Mouse (Mus musculus): ENCODE data around the gene Stx1a. TPM values are rescaled to one million over a fixed set of nuclear protein-coding genes. Genes with fewer than 3 reads are reported as not detected.
A peak's percentile ranks its signal among the peaks of the same experiment; 100 is the strongest.

Gene Stx1a
- polyA plus RNA-seq (2016; fragmentation: Nextera tagmentation; extraction: Ambion mirVana), result 41.6 and 54.5 TPM in 2 replicates

- Histone ChIP-seq H3K27me3 (replicated peaks) (no peaks in the 10 kb centered on the region), H3K27ac (no peak within 1 kb of the TSS), H3K4me3 (peak within 1 kb of the TSS; percentile 68), H3K9ac (peak within 1 kb of the TSS; percentile 78), H3K4me1 (peaks cover 21% of the 10 kb centered on the region), H3K4me2 (replicated peaks) (peak within 1 kb of the TSS; percentile 95), H3K9me3 (no peaks in the 10 kb centered on the region), H3K36me3 (no peaks in the 10 kb centered on the region)
- WGBS, result under 1% methylated on average over 61 of the region's 61 CpGs
- peak; percentile 94 for ATAC-seq (ENCODE audit: low FRiP score, low read depth)
Observed at GRCm38 (mm10) chr5:135023344-135024173, at the start of gene Stx1a. Stx1a (plus strand) TSS chr5:135023482.

DNA sequence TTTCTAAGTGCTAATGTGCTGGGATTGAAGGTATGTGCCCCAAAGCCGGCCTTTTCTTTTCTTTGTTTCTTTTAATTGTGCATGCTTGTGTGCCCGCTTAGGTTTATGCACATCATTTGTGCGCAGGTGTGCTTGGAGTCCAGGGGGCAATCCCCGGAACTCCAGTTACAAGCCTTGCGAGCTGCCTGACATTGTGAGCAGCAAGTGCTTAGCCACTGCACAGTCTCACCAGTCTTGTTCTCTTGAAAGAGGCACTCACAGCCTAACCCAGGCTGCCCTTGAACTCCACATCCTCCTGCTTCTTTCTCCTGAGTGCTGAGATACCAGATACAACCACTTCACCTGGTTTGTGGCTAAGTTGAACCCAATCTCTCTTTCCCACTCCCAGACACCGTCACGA, 49.8 kb upstream of the Stx1a start:
- no peak for ATAC-seq (ENCODE audit: low FRiP score, low read depth)

DNA sequence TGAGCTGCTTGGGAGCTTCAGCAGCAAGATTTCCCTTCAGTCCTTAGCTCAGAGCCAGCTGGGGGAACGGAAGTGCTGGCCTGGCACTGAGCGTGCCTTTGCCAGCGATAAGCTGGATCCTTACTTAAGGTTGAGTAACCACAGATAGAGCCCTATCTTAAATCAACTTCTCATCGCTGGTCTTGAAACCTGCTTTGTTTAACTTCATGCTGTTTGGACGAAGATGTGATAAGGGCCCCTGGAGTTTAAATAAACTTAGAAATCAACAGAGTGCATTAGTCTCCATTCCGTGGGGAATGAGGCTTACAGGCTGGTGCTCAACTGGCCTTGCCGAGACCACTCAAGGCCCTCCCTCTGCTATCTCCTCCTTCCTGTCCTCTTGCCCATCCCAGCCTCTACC, 49.0 kb upstream of the Stx1a start:
- no peaks in the 10 kb centered on the region for H3K4me1 ChIP-seq
- H3K9me3 ChIP-seq, result no peaks in the 10 kb centered on the region
- H3K4me3 ChIP-seq, result no peak overlapping the region
- no peak overlapping the region for H3K4me2 ChIP-seq (replicated peaks)
- H3K9ac ChIP-seq, result no peak overlapping the region
- WGBS, result 69% methylated on average over 7 of the region's 7 CpGs
- no peaks in the 10 kb centered on the region for H3K27me3 ChIP-seq (replicated peaks)
- ATAC-seq (ENCODE audit: low FRiP score, low read depth), result no peak
- H3K36me3 ChIP-seq, result no peaks in the 10 kb centered on the region
- H3K27ac ChIP-seq, result no peak overlapping the region

More for the DNA sequence above, 49.8 kb upstream of the Stx1a start:
- 85% methylated on average over 7 of the region's 7 CpGs for WGBS
- Histone ChIP-seq H3K36me3 (no peaks in the 10 kb centered on the region), H3K4me2 (replicated peaks) (no peak overlapping the region), H3K4me3 (no peak overlapping the region), H3K9ac (no peak overlapping the region), H3K9me3 (no peaks in the 10 kb centered on the region), H3K27ac (no peak overlapping the region), H3K4me1 (no peaks in the 10 kb centered on the region), H3K27me3 (replicated peaks) (no peaks in the 10 kb centered on the region)

GRCm38 (mm10) chr5:134974921-134975320, 48.4 kb upstream of the Stx1a start:
- Histone ChIP-seq H3K27me3 (replicated peaks) (no peaks in the 10 kb centered on the region), H3K4me3 (no peak overlapping the region), H3K4me1 (no peaks in the 10 kb centered on the region), H3K9me3 (no peaks in the 10 kb centered on the region), H3K9ac (no peak overlapping the region), H3K36me3 (no peaks in the 10 kb centered on the region), H3K4me2 (replicated peaks) (no peak overlapping the region), H3K27ac (no peak overlapping the region)
- WGBS, result 68% methylated on average over 2 of the region's 2 CpGs
- no peak for ATAC-seq (ENCODE audit: low FRiP score, low read depth)

- no peak overlapping the region for H3K4me2 ChIP-seq (replicated peaks)
- no peaks in the 10 kb centered on the region for H3K27me3 ChIP-seq (replicated peaks)
- no peak overlapping the region for H3K4me3 ChIP-seq
- ATAC-seq (ENCODE audit: low FRiP score, low read depth), result no peak
- H3K4me1 ChIP-seq, result no peaks in the 10 kb centered on the region
- WGBS, result 93% methylated on average over 2 of the region's 2 CpGs
- no peaks in the 10 kb centered on the region for H3K36me3 ChIP-seq
- no peak overlapping the region for H3K9ac ChIP-seq
- no peak overlapping the region for H3K27ac ChIP-seq
- H3K9me3 ChIP-seq, result no peaks in the 10 kb centered on the region
Observed at GRCm38 (mm10) chr5:134976164-134976563, 47.1 kb upstream of the Stx1a start.

DNA sequence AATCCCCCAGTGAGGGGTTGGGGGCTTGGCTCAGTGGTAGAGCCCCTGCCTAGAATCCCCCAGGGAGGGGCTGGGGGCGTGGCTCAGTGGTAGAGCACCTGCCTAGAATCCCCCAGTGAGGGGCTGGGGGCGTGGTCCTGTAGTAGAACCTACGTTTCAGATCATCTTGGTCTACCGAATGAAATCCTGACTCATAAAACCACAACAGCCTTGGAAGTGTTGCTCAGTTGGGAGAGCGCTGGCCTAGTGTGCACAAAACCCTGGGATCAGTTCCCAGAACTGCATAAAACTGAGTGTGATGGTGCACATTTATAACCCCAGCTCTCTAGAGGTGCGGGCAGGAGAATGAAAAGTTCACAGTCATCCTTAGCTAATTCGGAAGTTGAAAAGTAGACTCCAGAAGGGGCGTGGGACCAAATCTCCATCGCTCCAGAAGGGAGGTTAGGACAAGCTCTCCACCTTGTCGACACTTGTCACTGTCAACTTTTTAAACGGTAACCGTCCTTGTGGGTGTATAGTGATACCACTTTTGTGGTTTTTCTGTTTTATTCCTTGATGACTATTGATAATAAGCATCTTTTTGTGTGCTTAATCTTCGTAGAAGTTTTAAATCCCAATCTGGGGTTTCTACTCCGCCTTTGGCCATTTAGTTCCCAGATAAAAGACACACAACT, 46.6 kb upstream of the Stx1a start:
- Histone ChIP-seq H3K4me3 (no peak overlapping the region), H3K9me3 (no peaks in the 10 kb centered on the region), H3K27ac (no peak overlapping the region), H3K27me3 (replicated peaks) (no peaks in the 10 kb centered on the region), H3K4me1 (no peaks in the 10 kb centered on the region), H3K36me3 (no peaks in the 10 kb centered on the region), H3K9ac (no peak overlapping the region), H3K4me2 (replicated peaks) (no peak overlapping the region)
- no peak for ATAC-seq (ENCODE audit: low FRiP score, low read depth)
- 85% methylated on average over 14 of the region's 14 CpGs for WGBS

- no peak overlapping the region for H3K9ac ChIP-seq
- 90% methylated on average over 4 of the region's 4 CpGs for WGBS
- no peaks in the 10 kb centered on the region for H3K36me3 ChIP-seq
- H3K27ac ChIP-seq, result no peak overlapping the region
- H3K9me3 ChIP-seq, result no peaks in the 10 kb centered on the region
- no peaks in the 10 kb centered on the region for H3K27me3 ChIP-seq (replicated peaks)
- H3K4me1 ChIP-seq, result no peaks in the 10 kb centered on the region
- no peak for ATAC-seq (ENCODE audit: low FRiP score, low read depth)
- H3K4me2 ChIP-seq (replicated peaks), result no peak overlapping the region
- H3K4me3 ChIP-seq, result no peak overlapping the region
Observed at GRCm38 (mm10) chr5:134977837-134978236, 45.4 kb upstream of the Stx1a start.

GRCm38 (mm10) chr5:134981149-134981548, 42.1 kb upstream of the Stx1a start:
- WGBS, result 70% methylated on average over 10 of the region's 10 CpGs
- no peak overlapping the region for H3K27ac ChIP-seq
- no peak overlapping the region for H3K4me2 ChIP-seq (replicated peaks)
- peaks cover 21% of the 10 kb centered on the region for H3K27me3 ChIP-seq (replicated peaks)
- H3K4me3 ChIP-seq, result no peak overlapping the region
- H3K4me1 ChIP-seq, result peaks cover 17% of the 10 kb centered on the region; the same call in 1 of the 2 replicates
- ATAC-seq (ENCODE audit: low FRiP score, low read depth), result no peak
- H3K9me3 ChIP-seq, result no peaks in the 10 kb centered on the region
- no peak overlapping the region for H3K9ac ChIP-seq
- H3K36me3 ChIP-seq, result no peaks in the 10 kb centered on the region

DNA sequence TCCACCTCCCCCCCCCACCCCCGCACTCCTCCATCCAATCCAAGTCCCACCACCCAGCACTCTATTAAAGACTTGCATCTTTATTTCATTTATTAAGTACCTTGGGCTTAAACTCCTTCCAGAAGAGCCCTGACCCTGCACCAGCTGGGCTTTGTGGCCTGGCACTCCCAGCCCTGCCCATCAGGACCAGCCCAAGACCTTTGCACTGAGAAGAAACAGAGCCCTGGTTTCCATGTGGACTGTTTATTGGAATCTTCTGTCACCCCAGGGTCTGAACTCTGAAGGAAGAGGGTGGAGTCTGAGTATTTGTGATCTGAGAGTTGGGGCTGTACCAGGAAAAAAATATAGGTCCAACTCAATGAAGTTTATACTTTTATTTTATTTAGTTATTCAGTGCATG, 40.2 kb upstream of the Stx1a start:
- no peaks in the 10 kb centered on the region for H3K9me3 ChIP-seq
- H3K27me3 ChIP-seq (replicated peaks), result peaks cover 41% of the 10 kb centered on the region
- no peak overlapping the region for H3K4me3 ChIP-seq
- H3K36me3 ChIP-seq, result no peaks in the 10 kb centered on the region
- H3K27ac ChIP-seq, result no peak overlapping the region
- no peak overlapping the region for H3K9ac ChIP-seq
- WGBS, result 93% methylated on average over 1 of the region's 1 CpGs
- H3K4me1 ChIP-seq, result peaks cover 24% of the 10 kb centered on the region
- H3K4me2 ChIP-seq (replicated peaks), result no peak overlapping the region
- no peak for ATAC-seq (ENCODE audit: low FRiP score, low read depth)

- H3K27me3 ChIP-seq (replicated peaks), result peaks cover 41% of the 10 kb centered on the region
- H3K4me1 ChIP-seq, result peaks cover 24% of the 10 kb centered on the region
- H3K9me3 ChIP-seq, result no peaks in the 10 kb centered on the region
- no peak overlapping the region for H3K4me2 ChIP-seq (replicated peaks)
- no peak overlapping the region for H3K4me3 ChIP-seq
- no peak overlapping the region for H3K27ac ChIP-seq
- 6% methylated on average over 3 of the region's 3 CpGs for WGBS
- H3K9ac ChIP-seq, result no peak overlapping the region
- no peaks in the 10 kb centered on the region for H3K36me3 ChIP-seq
- ATAC-seq (ENCODE audit: low FRiP score, low read depth), result no peak
Observed at GRCm38 (mm10) chr5:134983771-134984170, 39.5 kb upstream of the Stx1a start.

- peak; percentile 25; the same call in 1 of the 2 replicates for ATAC-seq (ENCODE audit: low FRiP score, low read depth)
- H3K4me2 ChIP-seq (replicated peaks), result peak within 1 kb of the TSS; percentile 48
- WGBS, result 1% methylated on average over 25 of the region's 25 CpGs
- H3K36me3 ChIP-seq, result no peaks in the 10 kb centered on the region
- no peaks in the 10 kb centered on the region for H3K9me3 ChIP-seq
- H3K4me1 ChIP-seq, result peaks cover 24% of the 10 kb centered on the region
- H3K27me3 ChIP-seq (replicated peaks), result peaks cover 49% of the 10 kb centered on the region
- no peak within 1 kb of the TSS for H3K27ac ChIP-seq
- 0 out of 2 replicates have a peak within 1 kb of the TSS, but pooled peaks have one; percentile 13 for H3K9ac ChIP-seq
- H3K4me3 ChIP-seq, result peak within 1 kb of the TSS; percentile 22
Observed at GRCm38 (mm10) chr5:134985633-134986297, 37.5 kb upstream of the Stx1a start, which contains the start of gene Cldn3. Cldn3 (plus strand) TSS chr5:134986214.

Data from neural tube, embryonic 12.5 days (tissue).